Mouse (Mus musculus): ENCODE results near the gene Rpl13a. TPM values are rescaled to one million over a fixed set of nuclear protein-coding genes. Genes with fewer than 3 reads are reported as not detected.

The Rpl13a gene
- total and polyA plus RNA-seq, 2 experiments from 2014 or later: 701 to 1,048 TPM

GRCm38 (mm10) chr7:45076501-45076900 is 52.1 kb downstream of the Rpl13a start:
- 89% methylated on average over 29 of the region's 30 CpGs for WGBS
- Histone ChIP-seq H3K9me3 (ENCODE audit: low read length) (no peaks in the 10 kb centered on the region), H3K27me3 (ENCODE audit: insufficient read depth, low read length) (no peaks in the 10 kb centered on the region), H3K27ac (ENCODE audit: low read depth, low read length) (no peak overlapping the region), H3K4me3 (ENCODE audit: low read depth, low read length) (no peak overlapping the region), H3K4me1 (ENCODE audit: insufficient read depth, low read length) (no peaks in the 10 kb centered on the region), H3K9ac (replicated peaks; ENCODE audit: low read length, poor library complexity, severe bottlenecking) (no peak overlapping the region), H3K4me2 (ENCODE audit: low read depth, low read length, poor library complexity, severe bottlenecking) (no peak overlapping the region), H3K36me3 (ENCODE audit: insufficient read depth, low read length) (peaks cover 33% of the 10 kb centered on the region)
- no peak for DNase-seq (ENCODE audit: low spot score)
- no peak; the same call in 1 of the 2 replicates for ATAC-seq (ENCODE audit: low FRiP score)
- TF ChIP-seq CTCF (IDR thresholded peaks at IDR 0.05): no peak

MicroRNA genes within 50 kb of the gene (microRNA counts, 519-probe panel; counts per million panel counts)
- 3,914 counts per million, percentile 81 among the panel's probes with 10 or more counts for microRNA mmu-miR-150

Small RNAs within 50 kb of the gene (microRNA-seq; reads per million reads assigned to microRNA genes)
- gene Mir150 (ENCODE audit: borderline number of aligned reads) (228 reads per million, percentile 55 among the genes with 10 or more reads in this experiment), gene Mir5121 (ENCODE audit: borderline number of aligned reads) (15.7 reads per million, percentile 27 among the genes with 10 or more reads in this experiment), gene Mir7055 (ENCODE audit: borderline number of aligned reads) (not detected)

Other genes with a start within 250 kb of the Rpl13a start
Only the 30 nearest of the 33 such genes appear.
- 18.5 and 22.4 TPM in 2 replicates for gene Fuz, start 232.7 kb downstream of the Rpl13a start, total RNA-seq (2014; rRNA removed)
- gene Fuz, start 232.7 kb downstream of the Rpl13a start, polyA plus RNA-seq (2015; fragmentation: Nextera tagmentation; extraction: Ambion mirVana): 14.8 and 15.4 TPM in 2 replicates
- gene Ap2a1, start 199.3 kb downstream of the Rpl13a start, total RNA-seq (2014; rRNA removed): 208 and 238 TPM in 2 replicates
- gene Ap2a1, start 199.3 kb downstream of the Rpl13a start, polyA plus RNA-seq (2015; fragmentation: Nextera tagmentation; extraction: Ambion mirVana): 128 and 129 TPM in 2 replicates
- not detected in 2 replicates for gene Tsks, start 185.6 kb downstream of the Rpl13a start, total RNA-seq (2014; rRNA removed)
- 0.12 and 0.17 TPM in 2 replicates for gene Tsks, start 185.6 kb downstream of the Rpl13a start, polyA plus RNA-seq (2015; fragmentation: Nextera tagmentation; extraction: Ambion mirVana)
- 88.1 and 90.1 TPM in 2 replicates for gene Cpt1c, start 153.9 kb downstream of the Rpl13a start, total RNA-seq (2014; rRNA removed)
- gene Cpt1c, start 153.9 kb downstream of the Rpl13a start, polyA plus RNA-seq (2015; fragmentation: Nextera tagmentation; extraction: Ambion mirVana): 54.0 and 56.9 TPM in 2 replicates
- gene Prmt1, start 142.2 kb downstream of the Rpl13a start, total RNA-seq (2014; rRNA removed): 218 and 285 TPM in 2 replicates
- gene Prmt1, start 142.2 kb downstream of the Rpl13a start, polyA plus RNA-seq (2015; fragmentation: Nextera tagmentation; extraction: Ambion mirVana): 580 and 583 TPM in 2 replicates
- gene Irf3, start 131.1 kb downstream of the Rpl13a start, total RNA-seq (2014; rRNA removed): 37.2 and 40.6 TPM in 2 replicates
- gene Irf3, start 131.1 kb downstream of the Rpl13a start, polyA plus RNA-seq (2015; fragmentation: Nextera tagmentation; extraction: Ambion mirVana): 25.6 and 25.9 TPM in 2 replicates
- 7.8 and 11.4 TPM in 2 replicates for gene Bcl2l12, start 130.0 kb downstream of the Rpl13a start, total RNA-seq (2014; rRNA removed)
- gene Bcl2l12, start 130.0 kb downstream of the Rpl13a start, polyA plus RNA-seq (2015; fragmentation: Nextera tagmentation; extraction: Ambion mirVana): 5.9 and 8.4 TPM in 2 replicates
- gene Scaf1, start 112.4 kb downstream of the Rpl13a start, total RNA-seq (2014; rRNA removed): 86.5 and 90.9 TPM in 2 replicates
- 49.0 and 53.3 TPM in 2 replicates for gene Scaf1, start 112.4 kb downstream of the Rpl13a start, polyA plus RNA-seq (2015; fragmentation: Nextera tagmentation; extraction: Ambion mirVana)
- 7.3 and 7.9 TPM in 2 replicates for gene Rras, start 110.8 kb downstream of the Rpl13a start, total RNA-seq (2014; rRNA removed)
- 11.9 and 14.0 TPM in 2 replicates for gene Rras, start 110.8 kb downstream of the Rpl13a start, polyA plus RNA-seq (2015; fragmentation: Nextera tagmentation; extraction: Ambion mirVana)
- gene Prr12, start 75.9 kb downstream of the Rpl13a start, total RNA-seq (2014; rRNA removed): 17.4 and 17.9 TPM in 2 replicates
- gene Prr12, start 75.9 kb downstream of the Rpl13a start, polyA plus RNA-seq (2015; fragmentation: Nextera tagmentation; extraction: Ambion mirVana): 8.8 and 9.2 TPM in 2 replicates
- 68.3 and 79.4 TPM in 2 replicates for gene Nosip, start 66.3 kb downstream of the Rpl13a start, total RNA-seq (2014; rRNA removed)
- gene Nosip, start 66.3 kb downstream of the Rpl13a start, polyA plus RNA-seq (2015; fragmentation: Nextera tagmentation; extraction: Ambion mirVana): 70.0 and 72.3 TPM in 2 replicates
- gene Prrg2, start 66.1 kb downstream of the Rpl13a start, total RNA-seq (2014; rRNA removed): 7.7 and 10.3 TPM in 2 replicates
- 13.7 and 15.7 TPM in 2 replicates for gene Prrg2, start 66.1 kb downstream of the Rpl13a start, polyA plus RNA-seq (2015; fragmentation: Nextera tagmentation; extraction: Ambion mirVana)
- gene Rcn3, start 36.5 kb downstream of the Rpl13a start, total RNA-seq (2014; rRNA removed): 24.2 and 29.5 TPM in 2 replicates
- 31.9 and 33.6 TPM in 2 replicates for gene Rcn3, start 36.5 kb downstream of the Rpl13a start, polyA plus RNA-seq (2015; fragmentation: Nextera tagmentation; extraction: Ambion mirVana)
- 27.2 and 30.5 TPM in 2 replicates for gene Fcgrt, start 24.9 kb downstream of the Rpl13a start, total RNA-seq (2014; rRNA removed)
- gene Fcgrt, start 24.9 kb downstream of the Rpl13a start, polyA plus RNA-seq (2015; fragmentation: Nextera tagmentation; extraction: Ambion mirVana): 36.4 and 44.5 TPM in 2 replicates
- gene Rps11, start 4.3 kb downstream of the Rpl13a start, total RNA-seq (2014; rRNA removed): 1,069 and 1,136 TPM in 2 replicates
- 671 and 697 TPM in 2 replicates for gene Rps11, start 4.3 kb downstream of the Rpl13a start, polyA plus RNA-seq (2015; fragmentation: Nextera tagmentation; extraction: Ambion mirVana)
- 2.0 TPM in 1 of 2 replicates, not detected in the other for gene Gm45713, start 7.5 kb upstream of the Rpl13a start, total RNA-seq (2014; rRNA removed)
- gene Gm45713, start 7.5 kb upstream of the Rpl13a start, polyA plus RNA-seq (2015; fragmentation: Nextera tagmentation; extraction: Ambion mirVana): 0.39 TPM in 1 of 2 replicates, not detected in the other
- gene Flt3l, start 7.7 kb upstream of the Rpl13a start, total RNA-seq (2014; rRNA removed): 3.4 and 7.8 TPM in 2 replicates
- 1.3 and 1.7 TPM in 2 replicates for gene Flt3l, start 7.7 kb upstream of the Rpl13a start, polyA plus RNA-seq (2015; fragmentation: Nextera tagmentation; extraction: Ambion mirVana)
- gene Pih1d1, start 25.5 kb upstream of the Rpl13a start, total RNA-seq (2014; rRNA removed): 104 and 124 TPM in 2 replicates
- 77.1 and 81.6 TPM in 2 replicates for gene Pih1d1, start 25.5 kb upstream of the Rpl13a start, polyA plus RNA-seq (2015; fragmentation: Nextera tagmentation; extraction: Ambion mirVana)
- gene Aldh16a1, start 25.8 kb upstream of the Rpl13a start, total RNA-seq (2014; rRNA removed): 18.9 and 22.0 TPM in 2 replicates
- gene Aldh16a1, start 25.8 kb upstream of the Rpl13a start, polyA plus RNA-seq (2015; fragmentation: Nextera tagmentation; extraction: Ambion mirVana): 12.9 and 15.2 TPM in 2 replicates
- gene Slc17a7, start 35.2 kb upstream of the Rpl13a start, total RNA-seq (2014; rRNA removed): 1.9 and 2.5 TPM in 2 replicates
- gene Slc17a7, start 35.2 kb upstream of the Rpl13a start, polyA plus RNA-seq (2015; fragmentation: Nextera tagmentation; extraction: Ambion mirVana): 0.95 and 0.96 TPM in 2 replicates
- not detected in 2 replicates for gene Gfy, start 50.8 kb upstream of the Rpl13a start, total RNA-seq (2014; rRNA removed)
- gene Gfy, start 50.8 kb upstream of the Rpl13a start, polyA plus RNA-seq (2015; fragmentation: Nextera tagmentation; extraction: Ambion mirVana): 0.11 and 0.51 TPM in 2 replicates
- gene Pth2, start 52.2 kb upstream of the Rpl13a start, total RNA-seq (2014; rRNA removed): not detected in 2 replicates
- 0.93 and 1.3 TPM in 2 replicates for gene Pth2, start 52.2 kb upstream of the Rpl13a start, polyA plus RNA-seq (2015; fragmentation: Nextera tagmentation; extraction: Ambion mirVana)
- gene Ccdc155, start 76.1 kb upstream of the Rpl13a start, total RNA-seq (2014; rRNA removed): 0.24 and 0.38 TPM in 2 replicates
- gene Ccdc155, start 76.1 kb upstream of the Rpl13a start, polyA plus RNA-seq (2015; fragmentation: Nextera tagmentation; extraction: Ambion mirVana): 0.32 and 0.50 TPM in 2 replicates
- gene Dkkl1, start 83.4 kb upstream of the Rpl13a start, total RNA-seq (2014; rRNA removed): 9.0 and 14.4 TPM in 2 replicates
- gene Dkkl1, start 83.4 kb upstream of the Rpl13a start, polyA plus RNA-seq (2015; fragmentation: Nextera tagmentation; extraction: Ambion mirVana): 23.8 and 23.9 TPM in 2 replicates
- gene Tead2, start 87.0 kb upstream of the Rpl13a start, total RNA-seq (2014; rRNA removed): 31.2 and 54.8 TPM in 2 replicates
- gene Tead2, start 87.0 kb upstream of the Rpl13a start, polyA plus RNA-seq (2015; fragmentation: Nextera tagmentation; extraction: Ambion mirVana): 16.8 and 17.0 TPM in 2 replicates
- gene Cd37, start 110.4 kb upstream of the Rpl13a start, total RNA-seq (2014; rRNA removed): 1.2 and 1.7 TPM in 2 replicates
- gene Cd37, start 110.4 kb upstream of the Rpl13a start, polyA plus RNA-seq (2015; fragmentation: Nextera tagmentation; extraction: Ambion mirVana): 1.5 and 2.4 TPM in 2 replicates
- gene Slc6a16, start 112.3 kb upstream of the Rpl13a start, total RNA-seq (2014; rRNA removed): 0.16 and 1.3 TPM in 2 replicates
- gene Slc6a16, start 112.3 kb upstream of the Rpl13a start, polyA plus RNA-seq (2015; fragmentation: Nextera tagmentation; extraction: Ambion mirVana): 2.3 and 3.1 TPM in 2 replicates
- gene Slc6a21, start 148.8 kb upstream of the Rpl13a start, total RNA-seq (2014; rRNA removed): not detected in 2 replicates
- not detected in 2 replicates for gene Slc6a21, start 148.8 kb upstream of the Rpl13a start, polyA plus RNA-seq (2015; fragmentation: Nextera tagmentation; extraction: Ambion mirVana)
- gene Trpm4, start 205.0 kb upstream of the Rpl13a start, total RNA-seq (2014; rRNA removed): 22.6 and 35.4 TPM in 2 replicates
- gene Trpm4, start 205.0 kb upstream of the Rpl13a start, polyA plus RNA-seq (2015; fragmentation: Nextera tagmentation; extraction: Ambion mirVana): 10.4 and 10.7 TPM in 2 replicates
- gene Hrc, start 206.5 kb upstream of the Rpl13a start, total RNA-seq (2014; rRNA removed): 0.33 TPM in 1 of 2 replicates, not detected in the other
- 0.26 and 0.49 TPM in 2 replicates for gene Hrc, start 206.5 kb upstream of the Rpl13a start, polyA plus RNA-seq (2015; fragmentation: Nextera tagmentation; extraction: Ambion mirVana)

Data from midbrain, postnatal 0 days (tissue).